Mouse (Mus musculus) duodenum, adult 2 months (tissue): ENCODE results near the gene Hist1h2ae. TPM values are rescaled to one million over a fixed set of nuclear protein-coding genes. Genes with fewer than 3 reads are reported as not detected.

Experiments
- polyA plus RNA-seq: library from polyadenylated mRNA; depleted of rRNA; stranded (reverse); fragments of >200 nt; gene quantifications from 2 replicates; pipeline ENCODE4 v1.2.3, GENCODE M21; 2012; ENCODE audit warnings: low replicate concordance; rRNA removed

The Hist1h2ae gene
- polyA plus RNA-seq = 11.9 and 48.7 TPM in 2 replicates

GRCm38 (mm10) chr13:23571022-23571503 is at the start of gene Hist1h2ae, which contains the start of gene Hist1h2bg:
Gene Hist1h2ae, minus strand, starts transcription at chr13:23571220.
Gene Hist1h2bg, plus strand, starts transcription at chr13:23571396.

GRCm38 (mm10) chr13:23581408-23582218 is 10.6 kb upstream of the Hist1h2ae start, which contains the start of gene Hist1h4d:
Gene Hist1h4d, plus strand, starts transcription at chr13:23581598.

DNA sequence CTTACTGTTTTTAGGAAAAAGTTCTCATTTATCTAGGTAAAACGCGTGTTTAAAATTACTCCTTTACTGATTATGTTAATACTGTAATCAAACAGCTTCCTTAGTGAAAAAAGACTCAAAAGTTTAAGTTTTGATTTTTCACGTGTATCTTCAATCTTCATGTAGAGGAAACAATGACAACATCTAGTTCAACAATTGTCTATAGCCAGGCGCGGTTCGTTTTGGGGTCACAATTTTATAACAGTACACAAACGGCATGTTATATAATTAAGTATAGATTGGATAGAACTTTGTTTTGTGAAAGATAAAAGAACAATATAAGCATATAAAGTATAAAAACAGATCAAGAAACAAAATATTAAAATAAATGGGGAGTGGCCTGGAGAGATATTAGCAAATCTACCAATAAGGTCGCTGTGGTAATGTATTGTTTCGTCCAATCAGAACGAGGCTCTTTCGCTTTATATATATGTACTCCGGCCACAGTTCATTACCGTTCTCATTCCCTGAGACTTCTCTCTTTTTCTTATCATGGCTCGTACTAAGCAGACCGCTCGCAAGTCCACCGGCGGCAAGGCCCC is 4.3 kb upstream of the Hist1h2ae start, which contains the start of gene Hist1h3d:
Hist1h3d (plus strand) TSS at position 493 of the 581 bp plus-strand sequence.

DNA sequence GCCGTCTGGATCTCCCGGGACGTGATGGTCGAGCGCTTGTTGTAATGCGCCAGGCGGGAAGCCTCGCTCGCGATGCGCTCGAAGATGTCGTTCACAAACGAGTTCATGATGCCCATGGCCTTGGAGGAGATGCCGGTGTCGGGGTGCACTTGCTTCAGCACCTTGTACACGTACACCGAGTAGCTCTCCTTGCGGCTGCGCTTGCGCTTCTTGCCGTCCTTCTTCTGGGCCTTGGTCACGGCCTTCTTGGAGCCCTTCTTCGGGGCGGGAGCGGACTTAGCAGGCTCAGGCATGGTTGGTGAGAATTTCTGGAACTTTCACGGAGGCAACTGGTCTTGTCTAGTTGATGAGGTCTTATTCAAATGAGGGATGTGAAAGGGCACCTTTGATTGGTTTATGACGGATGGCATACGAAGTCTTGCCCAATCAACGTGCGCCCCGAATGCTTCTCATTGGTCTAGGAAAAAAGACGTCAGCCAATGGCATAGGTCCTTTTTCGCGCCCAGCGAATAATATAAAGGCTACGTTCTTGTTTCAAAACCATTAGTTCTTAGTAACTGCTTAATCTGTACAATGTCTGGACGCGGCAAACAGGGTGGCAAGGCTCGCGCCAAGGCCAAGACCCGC is 3.0 kb upstream of the Hist1h2ae start, which contains the start of the genes Hist1h2bf and Hist1h2ad:
Hist1h2bf (minus strand) TSS at position 299 of the 627 bp plus-strand sequence.
Hist1h2ad (plus strand) TSS at position 484 of the 627 bp plus-strand sequence.

DNA sequence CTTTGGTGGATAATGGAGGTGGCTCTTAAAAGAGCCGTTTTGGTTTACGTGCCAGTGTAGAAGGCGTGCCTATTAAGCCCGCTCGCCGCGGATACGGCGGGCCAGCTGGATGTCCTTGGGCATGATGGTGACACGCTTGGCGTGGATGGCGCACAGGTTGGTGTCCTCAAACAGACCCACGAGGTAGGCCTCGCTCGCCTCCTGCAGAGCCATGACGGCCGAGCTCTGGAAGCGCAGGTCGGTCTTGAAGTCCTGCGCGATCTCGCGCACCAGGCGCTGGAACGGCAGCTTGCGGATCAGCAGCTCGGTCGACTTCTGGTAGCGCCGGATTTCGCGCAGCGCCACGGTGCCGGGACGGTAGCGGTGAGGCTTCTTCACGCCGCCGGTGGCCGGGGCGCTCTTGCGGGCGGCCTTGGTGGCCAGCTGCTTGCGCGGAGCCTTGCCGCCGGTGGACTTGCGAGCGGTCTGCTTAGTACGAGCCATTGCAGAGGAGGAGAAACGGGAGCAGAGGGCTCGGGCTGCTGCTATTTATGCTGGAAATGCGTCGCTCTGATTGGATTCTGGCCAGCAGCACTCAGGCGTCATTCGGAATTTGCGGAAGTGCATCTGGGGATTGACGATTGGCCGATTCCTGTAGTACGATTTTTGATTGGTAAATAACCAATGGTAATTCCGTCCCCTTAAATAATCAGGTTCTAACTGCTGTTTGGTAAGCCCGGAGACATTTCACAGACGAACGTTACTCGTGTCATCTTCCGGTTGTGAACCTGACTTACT is 8.9 kb downstream of the Hist1h2ae start, which contains the start of gene Hist1h3e:
Hist1h3e (minus strand) TSS at position 487 of the 777 bp plus-strand sequence.

DNA sequence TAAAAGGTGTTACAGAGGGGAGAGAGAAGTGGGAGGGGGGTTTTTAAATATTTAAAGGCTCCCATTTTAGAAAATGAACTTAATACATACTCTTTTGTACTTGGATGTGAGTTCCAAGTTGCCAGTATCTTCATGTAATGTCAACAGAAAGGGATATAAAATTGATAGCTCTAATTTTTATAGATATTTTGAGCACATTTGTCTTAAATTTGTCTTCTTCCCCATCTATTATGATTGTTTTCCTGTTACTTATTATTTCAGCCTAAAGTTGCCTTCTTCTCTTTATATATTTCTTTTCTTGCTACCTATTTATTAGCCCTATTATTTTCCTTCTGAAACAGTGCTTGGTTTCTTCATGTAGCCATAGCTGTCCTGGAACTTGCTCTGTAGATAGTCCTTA is 18.1 kb downstream of the Hist1h2ae start, which contains the start of gene Hist1h1d:
Hist1h1d (plus strand) TSS at position 301 of the 400 bp plus-strand sequence.

GRCm38 (mm10) chr13:23551146-23551834 is 19.7 kb downstream of the Hist1h2ae start, which contains the start of gene Hist1h4f:
Gene Hist1h4f, minus strand, starts transcription at chr13:23551648.

GRCm38 (mm10) chr13:23543965-23544786 is 26.8 kb downstream of the Hist1h2ae start, which contains the start of gene Hist1h3f:
Gene Hist1h3f, plus strand, starts transcription at chr13:23544052.

DNA sequence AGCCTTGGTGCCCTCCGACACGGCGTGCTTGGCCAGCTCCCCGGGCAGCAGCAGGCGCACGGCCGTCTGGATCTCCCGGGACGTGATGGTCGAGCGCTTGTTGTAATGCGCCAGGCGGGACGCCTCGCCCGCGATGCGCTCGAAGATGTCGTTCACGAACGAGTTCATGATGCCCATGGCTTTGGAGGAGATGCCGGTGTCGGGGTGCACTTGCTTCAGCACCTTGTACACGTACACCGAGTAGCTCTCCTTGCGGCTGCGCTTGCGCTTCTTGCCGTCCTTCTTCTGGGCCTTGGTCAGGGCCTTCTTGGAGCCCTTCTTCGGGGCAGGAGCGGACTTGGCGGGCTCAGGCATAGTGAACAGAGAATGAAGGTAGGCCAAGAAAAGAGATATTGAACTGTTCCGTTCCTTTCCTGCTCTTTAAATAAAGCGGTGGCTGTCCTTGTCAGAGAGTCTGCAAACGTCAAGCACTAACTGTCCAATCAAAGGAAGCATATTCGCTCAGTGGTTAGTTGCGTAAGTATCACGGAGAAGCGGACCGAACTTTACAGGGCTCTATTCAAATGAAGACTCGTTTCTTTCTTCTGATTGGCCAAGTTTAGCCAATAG is 27.9 kb downstream of the Hist1h2ae start, which contains the start of gene Hist1h2bh:
Hist1h2bh (minus strand) TSS at position 394 of the 609 bp plus-strand sequence.

DNA sequence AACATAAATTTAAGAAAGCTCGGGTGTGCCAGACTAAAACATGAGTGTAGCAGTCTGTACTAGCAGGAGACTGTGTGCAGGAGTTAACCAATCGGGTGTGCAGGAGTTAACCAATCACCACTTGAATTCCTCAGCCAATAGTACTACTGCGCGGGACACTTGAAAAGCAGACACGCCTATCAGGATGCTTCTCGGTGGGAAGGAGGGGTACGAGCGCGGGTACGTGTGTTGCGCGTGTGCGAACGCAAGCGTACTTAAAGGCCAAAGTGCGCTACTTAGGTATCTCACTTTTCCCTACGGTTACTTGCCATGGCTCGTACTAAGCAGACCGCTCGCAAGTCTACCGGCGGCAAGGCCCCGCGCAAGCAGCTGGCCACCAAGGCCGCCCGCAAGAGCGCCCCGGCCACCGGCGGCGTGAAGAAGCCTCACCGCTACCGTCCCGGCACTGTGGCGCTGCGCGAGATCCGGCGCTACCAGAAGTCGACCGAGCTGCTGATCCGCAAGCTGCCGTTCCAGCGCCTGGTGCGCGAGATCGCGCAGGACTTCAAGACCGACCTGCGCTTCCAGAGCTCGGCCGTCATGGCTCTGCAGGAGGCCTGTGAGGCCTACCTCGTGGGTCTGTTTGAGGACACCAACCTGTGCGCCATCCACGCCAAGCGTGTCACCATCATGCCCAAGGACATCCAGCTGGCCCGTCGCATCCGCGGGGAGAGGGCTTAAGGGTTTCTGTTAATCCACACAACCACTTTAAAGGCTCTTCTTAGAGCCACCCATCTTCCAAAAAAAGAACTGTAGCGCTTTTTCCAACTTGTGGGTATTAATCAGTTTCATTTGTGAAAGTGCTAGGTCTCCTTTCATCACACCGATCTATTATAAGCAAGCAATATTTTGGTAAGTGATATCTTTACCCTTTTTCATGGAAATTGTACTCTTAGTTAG is 35.6 kb downstream of the Hist1h2ae start, which contains the start of gene Hist1h3g:
Hist1h3g (plus strand) TSS at position 286 of the 939 bp plus-strand sequence.

DNA sequence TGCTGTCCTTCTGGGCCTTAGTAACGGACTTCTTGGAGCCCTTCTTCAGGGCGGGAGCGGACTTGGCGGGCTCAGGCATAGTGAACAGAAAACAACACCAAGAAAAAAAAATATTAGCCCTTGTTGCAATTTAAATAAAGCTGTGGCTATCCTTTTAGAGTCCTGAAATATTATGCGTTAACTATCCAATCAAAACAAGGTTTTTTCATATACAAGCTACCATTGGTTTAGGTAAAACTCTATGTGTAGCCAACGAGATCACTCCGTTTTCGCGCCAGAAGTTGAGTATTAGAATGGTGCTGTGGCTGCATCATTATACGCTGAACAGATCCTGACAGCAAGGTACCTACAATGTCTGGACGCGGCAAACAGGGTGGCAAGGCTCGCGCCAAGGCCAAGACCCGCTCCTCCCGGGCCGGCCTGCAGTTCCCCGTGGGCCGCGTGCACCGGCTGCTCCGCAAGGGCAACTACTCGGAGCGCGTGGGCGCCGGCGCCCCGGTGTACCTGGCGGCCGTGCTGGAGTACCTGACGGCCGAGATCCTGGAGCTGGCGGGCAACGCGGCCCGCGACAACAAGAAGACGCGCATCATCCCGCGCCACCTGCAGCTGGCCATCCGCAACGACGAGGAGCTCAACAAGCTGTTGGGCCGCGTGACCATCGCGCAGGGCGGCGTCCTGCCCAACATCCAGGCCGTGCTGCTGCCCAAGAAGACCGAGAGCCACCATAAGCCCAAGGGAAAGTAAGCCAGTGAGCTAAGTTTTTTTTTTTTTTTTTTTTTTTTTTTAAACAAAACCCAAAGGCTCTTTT is 37.3 kb downstream of the Hist1h2ae start, which contains the start of gene Hist1h2af:
Hist1h2af (plus strand) TSS at position 347 of the 808 bp plus-strand sequence.

GRCm38 (mm10) chr13:23530901-23531875 is 39.8 kb downstream of the Hist1h2ae start, which contains the start of gene Hist1h4h:
Gene Hist1h4h, plus strand, starts transcription at chr13:23531050.

